Mouse (Mus musculus) bone marrow, adult 2 months (tissue): ENCODE measurements around the gene Gopc. TPM values are rescaled to one million over a fixed set of nuclear protein-coding genes. Genes with fewer than 3 reads are reported as not detected.

Experiments
- H3K27ac ChIP-seq: fragments of 200-500 bp; 2 replicates; pipeline ENCODE4 v1.5.1; 2012; ENCODE audit warnings: low read depth, mild to moderate bottlenecking, control low read depth, inconsistent platforms, low read length; ENCODE audit not compliant: control insufficient read depth, poor library complexity, insufficient read depth
- H3K4me1 ChIP-seq: fragments of 200-500 bp; 2 replicates; pipeline ENCODE4 v1.6.1; 2011; ENCODE audit warnings: low read length; ENCODE audit not compliant: control insufficient read depth, insufficient read depth
- H3K4me3 ChIP-seq: fragments of 200-500 bp; replicated peaks from 2 replicates; pipeline ENCODE3; 2011; ENCODE audit warnings: mild to moderate bottlenecking, low read depth, low read length, control low read depth; ENCODE audit not compliant: control insufficient read depth
- CTCF ChIP-seq: fragments of 200-500 bp; IDR thresholded peaks from 2 replicates; pipeline ENCODE4 v1.5.1; 2011; ENCODE audit warnings: low read length, control low read depth; ENCODE audit not compliant: control insufficient read depth, insufficient read depth
- POLR2A ChIP-seq: fragments of 200-500 bp; IDR thresholded peaks from 2 replicates; pipeline ENCODE4 v1.6.1; 2011; ENCODE audit warnings: low read depth, mild to moderate bottlenecking, control low read depth, low read length, borderline replicate concordance; ENCODE audit not compliant: control insufficient read depth
- WGBS: fragments of 180-500 bp; shearing (Covaris S2); methylation state at CpG from one replicate; pipeline ENCODE4 v1.1.7; 2018; 5-methylcytosine and 5-hydroxymethylcytosine counted together
- polyA plus RNA-seq: library from polyadenylated mRNA; stranded (reverse); fragments of >200 nt; gene quantifications from 2 replicates; pipeline ENCODE4 v1.2.4, GENCODE M21; 2011; ENCODE audit warnings: low replicate concordance; ENCODE audit not compliant: missing spikeins, insufficient read depth, insufficient read length

The Gopc gene
- polyA plus RNA-seq, 1 experiment = 5.3 TPM

DNA sequence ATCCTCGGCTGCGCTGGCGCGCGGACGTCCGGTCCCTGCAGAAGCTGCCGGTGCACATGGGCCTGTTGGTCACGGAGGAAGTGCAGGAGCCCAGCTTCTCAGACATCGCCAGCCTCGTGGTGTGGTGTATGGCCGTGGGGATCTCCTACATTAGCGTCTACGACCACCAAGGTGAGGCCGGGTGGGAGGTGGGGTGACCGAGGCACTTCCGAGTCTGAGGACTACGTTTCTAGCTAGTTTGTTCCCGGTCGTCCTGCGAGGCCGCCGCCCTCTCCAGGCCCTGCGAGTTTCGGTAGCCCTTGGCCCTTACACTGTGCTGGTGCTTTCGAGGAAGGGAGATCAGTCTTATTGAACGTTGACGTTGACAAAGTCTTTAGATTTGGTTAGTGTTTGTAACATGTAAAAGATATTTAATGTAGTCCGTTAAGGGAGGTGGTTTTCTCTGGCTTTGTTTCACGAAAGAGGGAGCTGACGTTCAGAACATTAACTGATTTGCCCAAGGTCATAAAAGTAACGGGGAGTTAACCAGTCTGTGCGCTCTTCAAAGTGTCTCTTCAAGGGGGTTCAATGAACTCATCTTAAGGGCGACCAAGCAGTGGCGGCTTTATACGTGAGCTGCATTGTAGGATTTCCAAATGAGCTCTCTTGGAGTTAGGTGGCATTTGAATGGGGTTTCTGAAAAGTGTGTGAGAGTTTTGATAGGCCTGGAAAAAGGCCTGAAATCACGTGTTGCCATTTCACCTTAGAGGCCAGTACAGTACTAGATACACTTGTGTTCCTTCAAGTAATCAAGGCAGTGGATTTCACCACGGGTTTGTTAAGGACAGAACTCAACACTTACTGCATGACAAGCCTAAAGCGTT lies 36.3 kb upstream of the Gopc start:
- WGBS = 3% methylated on average over 39 of the region's 39 CpGs
- Histone ChIP-seq H3K27ac (peak overlapping the region; percentile 78), H3K4me3 (peak overlapping the region; percentile 95), H3K4me1 (no peaks in the 10 kb centered on the region; the same call in 1 of the 2 replicates)
- TF ChIP-seq POLR2A (no peak), CTCF (no peak)

DNA sequence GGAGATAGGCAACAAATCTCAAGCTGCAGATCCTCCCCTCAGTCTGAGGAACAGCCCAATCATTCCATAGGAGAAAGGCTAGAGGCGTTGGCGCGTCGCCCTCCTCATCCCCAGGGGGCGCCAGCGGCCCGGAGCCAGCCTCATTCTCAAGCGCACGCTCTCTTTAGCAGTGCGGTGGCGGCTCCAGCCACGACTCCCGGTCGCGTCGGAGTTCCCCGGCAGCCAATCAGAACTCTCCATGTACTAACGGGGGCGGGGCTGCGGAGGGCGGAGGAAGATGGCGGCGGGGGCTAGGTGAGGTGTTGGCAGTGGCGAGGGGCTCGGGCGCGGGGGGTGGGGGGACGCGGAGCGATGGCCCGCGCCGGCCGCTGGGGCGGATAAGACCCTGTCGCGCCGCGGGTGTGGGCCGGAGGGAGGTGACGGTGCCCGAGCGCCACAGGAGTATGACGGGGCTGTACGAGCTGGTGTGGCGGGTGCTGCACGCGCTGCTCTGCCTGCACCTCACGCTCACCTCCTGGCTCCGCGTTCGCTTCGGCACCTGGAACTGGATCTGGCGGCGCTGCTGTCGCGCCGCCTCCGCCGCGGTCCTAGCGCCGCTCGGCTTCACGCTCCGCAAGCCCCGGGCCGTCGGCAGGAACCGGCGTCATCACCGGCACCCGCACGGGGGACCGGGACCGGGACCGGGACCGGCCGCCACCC lies 35.5 kb upstream of the Gopc start, which contains the start of gene Nus1:
Gene Nus1 (plus strand): TSS at position 249 of the 699 bp plus-strand sequence.
- WGBS = under 1% methylated on average over 78 of the region's 79 CpGs
- peak within 1 kb of the TSS; percentile 95 for H3K4me3 ChIP-seq
- no peaks in the 10 kb centered on the region; the same call in 1 of the 2 replicates for H3K4me1 ChIP-seq
- TF ChIP-seq CTCF = peak; percentile 91
- peak; percentile 62; the same call in 1 of the 2 replicates for TF ChIP-seq POLR2A
- peak within 1 kb of the TSS; percentile 78 for H3K27ac ChIP-seq

DNA sequence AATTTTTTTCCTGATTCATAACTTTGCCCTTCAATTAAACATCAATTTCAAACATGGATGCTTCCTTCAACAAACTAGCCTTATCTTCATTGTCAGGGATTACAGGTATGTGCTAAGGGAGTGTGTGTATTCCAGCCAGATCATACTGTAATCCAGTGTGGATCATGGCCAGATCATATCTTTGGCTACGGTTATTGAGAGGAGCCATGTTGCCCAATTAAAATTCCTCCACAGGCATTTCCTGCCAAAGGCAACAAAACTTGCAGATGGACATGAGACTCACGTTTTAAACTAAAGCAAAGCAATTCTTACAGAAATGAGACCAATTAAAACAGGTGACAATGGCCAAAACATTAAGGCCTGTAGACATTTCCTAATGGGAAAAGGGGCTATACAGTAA lies 34.5 kb upstream of the Gopc start:
- TF ChIP-seq CTCF (no peak), POLR2A (no peak)
- no peak overlapping the region for H3K4me3 ChIP-seq
- no peak overlapping the region for H3K27ac ChIP-seq
- WGBS = 44% methylated on average over 2 of the region's 2 CpGs
- H3K4me1 ChIP-seq = no peaks in the 10 kb centered on the region; the same call in 1 of the 2 replicates

DNA sequence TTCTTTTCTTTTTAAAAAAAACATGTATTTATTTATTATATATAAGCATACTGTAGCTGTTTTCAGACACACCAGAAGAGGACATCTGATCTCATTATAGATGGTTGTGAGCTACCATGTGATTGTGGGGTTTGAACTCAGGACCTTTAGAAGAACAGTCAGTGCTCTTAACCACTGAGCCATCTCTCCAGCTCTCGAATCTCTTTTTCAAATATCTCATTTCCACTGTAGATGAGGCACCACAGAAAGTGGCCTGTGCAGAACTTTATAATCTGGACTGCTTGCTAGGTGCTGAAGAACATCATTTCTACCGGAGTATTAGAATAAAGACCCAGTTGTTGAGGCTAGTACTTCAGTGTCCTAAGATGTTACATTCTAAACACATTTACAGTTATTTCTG lies 33.1 kb upstream of the Gopc start:
- TF ChIP-seq POLR2A (no peak), CTCF (no peak)
- 70% methylated on average over 2 of the region's 2 CpGs for WGBS
- Histone ChIP-seq H3K27ac (no peak overlapping the region), H3K4me1 (no peaks in the 10 kb centered on the region; the same call in 1 of the 2 replicates), H3K4me3 (no peak overlapping the region)

DNA sequence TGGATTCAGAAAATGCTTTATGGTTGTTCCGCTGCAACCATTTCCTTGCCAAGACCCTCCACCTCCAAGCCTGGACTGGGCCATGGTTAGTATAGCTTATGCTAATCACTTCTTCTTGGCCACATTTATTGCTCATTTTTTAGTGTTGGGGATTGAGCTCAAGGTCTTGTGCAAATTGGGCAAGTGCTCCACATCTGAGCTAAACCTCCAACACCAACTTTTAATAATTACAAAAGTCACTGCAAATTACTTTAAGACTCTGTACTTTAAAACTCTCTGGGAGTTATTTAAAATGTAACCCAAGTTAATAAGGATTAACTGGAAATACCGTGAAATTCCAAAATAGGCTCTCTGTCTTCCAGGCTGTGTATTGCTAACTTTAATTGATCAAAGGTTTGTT lies 25.6 kb upstream of the Gopc start:
- TF ChIP-seq POLR2A = no peak
- TF ChIP-seq CTCF = no peak
- Histone ChIP-seq H3K27ac (no peak overlapping the region), H3K4me3 (no peak overlapping the region), H3K4me1 (no peaks in the 10 kb centered on the region)
- 87% methylated on average over 2 of the region's 2 CpGs for WGBS

DNA sequence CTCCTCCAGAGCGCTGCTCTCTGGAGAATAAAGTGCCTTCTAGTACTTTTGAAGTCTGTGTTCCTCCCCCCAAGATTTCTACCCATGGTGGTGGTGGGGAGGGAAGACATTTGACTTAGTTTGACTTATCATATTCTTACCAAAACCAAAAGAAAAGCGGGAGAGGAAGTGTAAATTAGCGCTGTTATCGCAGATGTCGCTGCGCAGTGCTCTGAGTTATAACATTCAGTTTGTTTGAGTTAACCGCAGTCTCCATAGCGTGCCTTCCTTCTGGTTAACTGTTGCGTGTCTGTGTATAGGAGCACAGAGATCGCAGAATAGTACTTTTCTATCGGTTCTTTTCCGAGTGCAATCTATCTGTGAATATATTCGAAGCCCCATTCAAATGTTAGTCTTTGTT lies 23.2 kb upstream of the Gopc start:
- no peak overlapping the region for H3K27ac ChIP-seq
- TF ChIP-seq CTCF (no peak), POLR2A (no peak)
- no peaks in the 10 kb centered on the region for H3K4me1 ChIP-seq
- WGBS = 84% methylated on average over 13 of the region's 13 CpGs
- H3K4me3 ChIP-seq = no peak overlapping the region

DNA sequence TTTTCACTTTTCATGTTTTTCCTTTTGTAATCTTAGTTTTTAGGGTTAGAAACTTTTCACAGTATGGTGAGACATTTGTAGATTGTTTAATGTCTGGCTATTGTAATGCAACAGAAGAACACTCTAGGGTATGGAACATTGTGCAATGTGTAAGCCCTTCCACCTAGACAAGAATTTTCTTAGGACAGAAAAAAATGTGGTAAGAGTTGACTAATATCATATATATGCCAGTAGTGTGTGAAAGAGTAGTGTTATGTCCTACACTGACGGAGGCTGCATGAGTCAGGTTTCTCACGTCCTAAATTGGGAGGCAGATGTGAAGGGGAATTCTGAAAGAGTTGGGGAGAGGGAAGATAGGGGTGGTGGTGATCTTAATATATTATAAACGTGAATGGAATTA lies 17.8 kb upstream of the Gopc start:
- H3K4me3 ChIP-seq = no peak overlapping the region
- WGBS = 51% methylated on average over 3 of the region's 3 CpGs
- no peaks in the 10 kb centered on the region for H3K4me1 ChIP-seq
- no peak for TF ChIP-seq POLR2A
- no peak for TF ChIP-seq CTCF
- no peak overlapping the region for H3K27ac ChIP-seq

DNA sequence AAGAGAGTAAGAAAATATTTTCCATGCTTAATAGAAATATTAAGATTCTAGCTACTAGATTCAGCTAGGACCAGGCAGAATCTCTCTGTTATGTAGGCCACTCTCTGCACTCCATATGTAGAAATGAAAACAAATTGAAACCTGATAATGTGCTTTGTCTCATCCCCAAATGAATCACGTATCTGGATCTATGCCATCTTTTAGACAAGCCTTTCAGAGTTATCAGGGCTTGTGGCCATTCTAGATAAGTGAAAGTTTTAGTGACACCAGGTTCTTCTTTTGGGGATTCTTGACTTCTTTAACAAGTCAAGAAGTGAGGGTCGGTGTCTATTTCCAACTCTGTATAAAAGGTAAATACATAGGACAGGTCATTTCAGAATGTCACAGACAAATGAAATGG lies 16.8 kb upstream of the Gopc start:
- Histone ChIP-seq H3K27ac (no peak overlapping the region), H3K4me1 (no peaks in the 10 kb centered on the region), H3K4me3 (no peak overlapping the region)
- 71% methylated on average over 2 of the region's 2 CpGs for WGBS
- TF ChIP-seq POLR2A = no peak
- no peak for TF ChIP-seq CTCF

DNA sequence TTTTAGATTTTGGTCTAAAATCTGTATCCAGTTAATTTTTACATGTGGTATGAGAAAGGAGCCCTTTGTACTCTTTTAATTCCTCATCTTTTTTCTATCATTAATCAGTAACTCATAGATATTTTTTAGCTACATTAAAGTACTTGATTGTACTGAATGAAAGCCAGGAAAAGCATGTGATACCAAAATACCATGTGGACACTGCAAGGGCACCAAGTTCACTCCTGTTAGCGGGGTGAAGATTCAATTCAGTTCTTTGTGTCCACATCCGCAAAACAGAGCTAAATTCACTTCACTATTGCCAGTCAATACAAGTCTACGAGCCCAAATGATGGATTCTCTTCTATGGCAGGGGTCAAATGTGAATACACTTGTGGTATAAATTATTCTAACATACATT lies 14.7 kb upstream of the Gopc start:
- Histone ChIP-seq H3K4me3 (no peak overlapping the region), H3K27ac (no peak overlapping the region), H3K4me1 (no peaks in the 10 kb centered on the region)
- WGBS = 85% methylated on average over 3 of the region's 3 CpGs
- TF ChIP-seq POLR2A = no peak
- TF ChIP-seq CTCF = no peak
